Mouse (Mus musculus) CH12.LX (cell line): ENCODE measurements around the gene Cdc20b.

Experiments used
- CHD2 ChIP-seq: IDR thresholded peaks from 2 replicates; pipeline ENCODE4 v1.6.1; 2011; ENCODE audit warnings: low read length, improper control_type of control experiment
- CTCF ChIP-seq, 2 experiments: IDR thresholded peaks in 1 of 2; conservative IDR thresholded peaks in 1 of 2; 2 replicates each; pipeline ENCODE4 v1.5.1; 2011 to 2012; ENCODE audit warnings: low read depth in 2 of 2, low read length in 2 of 2, improper control_type of control experiment in 1 of 2, inconsistent platforms in 1 of 2, mild to moderate bottlenecking in 1 of 2, moderate library complexity in 1 of 2
- EP300 ChIP-seq: IDR thresholded peaks from 2 replicates; pipeline ENCODE4 v1.6.1; 2011; ENCODE audit warnings: low read length, improper control_type of control experiment
- MAZ ChIP-seq: IDR thresholded peaks from 2 replicates; pipeline ENCODE4 v1.6.1; 2012; ENCODE audit warnings: low read depth, mild to moderate bottlenecking, inconsistent platforms, low read length, improper control_type of control experiment, moderate library complexity

- TF ChIP-seq CTCF (conservative IDR thresholded peaks at IDR 0.05 in 1 of 2, IDR thresholded peaks at IDR 0.05 in 1 of 2; ENCODE audit: low read depth in 2 of 2, low read length in 2 of 2) (no peak), EP300 (no peak), MAZ (no peak), CHD2 (no peak)
Measured at GRCm38 (mm10) chr13:113129974-113130373, 95.1 kb downstream of the Cdc20b start.
